Mouse (Mus musculus) heart, adult 2 months (tissue): Measurements from ENCODE around the gene Pla2g3.
A peak's percentile ranks its signal among the peaks of the same experiment; 100 is the strongest.

ENCODE experiments used
- CTCF ChIP-seq: fragments of 200-600 bp; IDR thresholded peaks from 2 replicates; pipeline ENCODE4 v1.8.1; 2022; ENCODE audit warnings: antibody characterized with exemption, mild to moderate bottlenecking, moderate library complexity
- EP300 ChIP-seq: fragments of 200-500 bp; IDR thresholded peaks from 2 replicates; pipeline ENCODE4 v1.6.1; 2011; ENCODE audit warnings: low read depth, low read length, control low read depth; ENCODE audit not compliant: insufficient read depth
- POLR2A ChIP-seq: fragments of 200-500 bp; IDR thresholded peaks from 2 replicates; pipeline ENCODE4 v1.6.1; 2011; ENCODE audit warnings: mild to moderate bottlenecking, low read depth, low read length, control low read depth; ENCODE audit not compliant: insufficient read depth

- TF ChIP-seq CTCF = peak; percentile 84
- no peak for TF ChIP-seq POLR2A
- no peak for TF ChIP-seq EP300
Observed at GRCm38 (mm10) chr11:3474480-3475115, 13.5 kb upstream of the Pla2g3 start.
